Mouse (Mus musculus) cerebellum, adult 11 months (tissue): ENCODE measurements around the gene Rbfox3.

Experiments
- DNase-seq: peaks from one replicate; pipeline ENCODE4 v3.0.0; 2022

Rbfox3 gene

GRCm38 (mm10) chr11:118754535-118754934, 156.9 kb downstream of the Rbfox3 start:
- no peak for DNase-seq

DNA sequence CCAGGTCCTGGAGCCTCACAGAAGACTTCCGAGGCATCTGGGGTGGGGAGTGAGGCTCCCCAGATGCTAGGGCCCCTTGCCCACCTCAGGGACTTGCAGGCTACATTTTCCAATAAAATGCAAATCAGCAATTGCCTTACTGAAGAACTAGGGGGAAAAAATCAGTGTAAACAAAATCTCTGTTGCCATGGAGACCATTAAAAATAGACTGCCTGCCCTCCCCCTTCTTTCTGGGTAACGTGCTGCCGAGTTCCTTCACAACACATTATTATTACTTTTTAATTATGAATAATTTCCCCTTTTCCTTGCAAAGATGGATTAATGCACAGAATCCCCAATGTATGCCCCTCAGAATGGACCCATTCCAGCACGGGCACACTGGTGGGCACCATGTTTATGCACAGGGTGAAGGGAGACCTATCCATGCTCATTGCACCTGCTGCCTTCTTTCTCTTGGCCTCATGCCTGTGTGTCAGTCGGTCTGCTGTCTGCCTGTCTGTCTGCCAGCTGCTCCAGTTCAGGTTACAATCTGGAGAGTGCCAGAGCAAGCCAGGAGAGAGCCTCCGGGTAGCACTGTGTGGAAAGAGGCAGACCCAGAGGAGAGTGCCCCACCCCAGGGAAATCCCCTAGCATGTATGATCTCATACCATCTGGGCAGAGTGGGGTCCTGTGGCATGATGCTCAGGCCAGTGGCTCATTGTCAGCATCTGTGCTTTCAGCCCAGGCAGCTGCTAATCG, 159.3 kb downstream of the Rbfox3 start:
- no peak for DNase-seq

GRCm38 (mm10) chr11:118750745-118751330, 160.6 kb downstream of the Rbfox3 start:
- peak; percentile 94 for DNase-seq

DNA sequence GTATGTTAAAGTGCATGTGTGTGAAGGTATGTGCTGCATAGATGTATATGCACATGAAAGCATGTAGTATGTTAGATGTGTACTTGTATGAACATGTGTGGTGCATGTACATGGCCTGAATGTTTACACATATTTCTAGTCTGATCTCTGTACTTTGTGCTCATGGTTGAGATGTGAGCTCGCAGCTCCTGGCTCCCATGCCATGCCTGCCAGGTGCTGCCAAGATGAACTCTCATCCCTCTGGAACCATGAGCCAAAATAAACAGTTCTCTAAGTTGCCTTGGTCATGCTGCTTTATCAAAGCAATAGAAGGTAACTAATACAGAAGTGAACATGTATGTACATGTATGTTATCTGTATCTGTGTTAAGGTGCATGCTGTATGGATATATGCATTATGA, 161.9 kb downstream of the Rbfox3 start:
- no peak for DNase-seq

GRCm38 (mm10) chr11:118748622-118749021, 162.8 kb downstream of the Rbfox3 start:
- DNase-seq: no peak

DNA sequence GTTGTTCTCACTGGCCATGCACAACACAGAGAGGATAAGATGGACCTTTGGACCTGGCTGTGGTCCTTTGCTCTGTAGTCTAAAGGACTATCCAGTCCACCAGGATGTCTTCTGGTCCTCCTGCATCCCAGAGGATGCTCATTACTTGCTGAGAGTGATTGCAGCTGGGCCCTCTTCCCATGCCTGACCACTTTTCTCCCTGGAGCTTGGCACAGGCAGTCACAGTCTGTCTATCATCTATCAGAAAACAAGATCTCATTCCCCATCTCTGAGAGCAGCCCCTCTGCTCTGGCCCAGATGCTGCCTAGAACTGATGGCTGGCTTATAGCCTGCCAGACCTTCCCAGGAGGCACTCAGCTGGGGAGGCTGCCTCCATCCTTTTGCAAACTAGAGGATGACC, 166.1 kb downstream of the Rbfox3 start:
- DNase-seq: no peak

- DNase-seq: no peak
Observed at GRCm38 (mm10) chr11:118744782-118745181, 166.6 kb downstream of the Rbfox3 start.

DNA sequence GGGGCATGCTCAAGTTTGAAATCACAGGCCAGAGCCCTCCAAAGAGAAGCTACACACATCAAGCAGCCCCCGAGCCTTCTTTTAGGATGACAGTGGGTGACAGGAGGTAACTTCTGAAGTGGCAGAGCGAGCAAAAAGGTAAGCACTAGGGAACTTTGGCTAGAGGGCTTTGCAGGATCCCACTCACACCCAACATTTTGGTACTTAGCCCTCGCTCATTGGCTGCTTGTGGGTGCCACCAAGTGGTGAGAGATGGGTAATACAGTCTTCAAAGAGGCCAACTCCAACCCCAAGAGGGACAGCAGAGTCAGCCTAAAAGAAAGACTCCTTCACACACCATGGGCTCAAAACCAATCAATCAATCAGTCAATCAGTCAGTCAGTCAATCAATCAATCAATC, 168.6 kb downstream of the Rbfox3 start:
- DNase-seq: no peak

GRCm38 (mm10) chr11:118741262-118741661, 170.1 kb downstream of the Rbfox3 start:
- DNase-seq: no peak

DNA sequence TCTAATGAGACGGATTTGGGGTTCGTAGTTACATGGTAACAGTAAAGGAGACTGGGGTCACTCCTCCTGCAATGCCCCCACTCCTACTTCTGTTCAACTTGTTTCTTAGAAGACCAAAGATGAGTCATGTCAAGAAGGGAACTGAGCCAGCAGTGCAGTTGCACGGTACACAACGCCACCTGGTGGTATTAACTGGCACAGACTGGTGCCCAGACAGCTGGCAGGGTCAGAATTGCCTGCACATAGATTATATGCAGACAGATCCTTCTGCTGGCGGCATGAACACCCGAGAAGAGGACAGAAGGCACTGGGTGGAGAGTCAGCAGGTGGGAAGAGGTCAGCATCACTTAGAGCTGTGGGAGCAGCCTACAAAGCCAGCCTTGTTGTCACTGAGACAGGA, 171.4 kb downstream of the Rbfox3 start:
- DNase-seq: peak; percentile 80

GRCm38 (mm10) chr11:118738855-118739832, 172.3 kb downstream of the Rbfox3 start:
- DNase-seq: peak; percentile 81

GRCm38 (mm10) chr11:118738323-118738722, 173.1 kb downstream of the Rbfox3 start:
- no peak for DNase-seq

DNA sequence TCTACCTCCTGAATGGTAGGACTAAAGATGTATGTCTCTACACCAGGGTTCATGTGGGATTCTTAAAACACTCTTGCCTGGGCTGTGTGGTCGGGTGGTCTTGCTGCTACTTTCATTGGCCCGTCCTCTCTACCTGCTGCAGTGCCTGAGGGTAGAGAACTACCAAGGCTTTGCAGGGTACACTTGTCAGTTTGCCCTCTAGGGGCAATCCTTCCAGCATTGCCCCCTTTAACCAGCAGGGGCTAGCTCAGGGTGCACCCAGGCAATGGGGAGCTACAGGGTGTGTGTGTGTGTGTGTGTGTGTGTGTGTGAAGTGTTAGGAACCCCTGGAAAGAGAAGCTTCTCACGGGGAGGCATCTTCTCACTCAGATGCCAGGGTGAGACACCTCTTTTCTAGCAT, 173.6 kb downstream of the Rbfox3 start:
- no peak for DNase-seq

DNA sequence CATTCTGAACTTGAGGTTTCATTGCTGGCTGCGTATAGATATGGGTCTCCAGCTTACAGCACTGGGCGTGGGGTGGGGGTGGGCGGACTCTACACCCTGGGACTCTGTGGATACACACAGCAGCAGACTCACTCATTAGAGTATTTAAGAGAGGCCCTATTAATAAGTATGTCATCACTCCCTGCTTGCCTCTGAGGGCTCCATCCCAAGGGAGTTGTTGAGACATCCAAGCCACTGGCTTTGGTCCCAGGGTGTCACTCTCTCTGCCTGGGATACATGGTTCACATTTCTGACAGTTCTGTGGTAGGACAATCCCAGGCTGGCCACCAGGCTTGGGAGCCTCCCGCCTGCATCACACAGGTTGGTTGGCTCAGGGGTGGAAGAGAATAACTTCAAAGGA, 174.4 kb downstream of the Rbfox3 start:
- DNase-seq: no peak

DNA sequence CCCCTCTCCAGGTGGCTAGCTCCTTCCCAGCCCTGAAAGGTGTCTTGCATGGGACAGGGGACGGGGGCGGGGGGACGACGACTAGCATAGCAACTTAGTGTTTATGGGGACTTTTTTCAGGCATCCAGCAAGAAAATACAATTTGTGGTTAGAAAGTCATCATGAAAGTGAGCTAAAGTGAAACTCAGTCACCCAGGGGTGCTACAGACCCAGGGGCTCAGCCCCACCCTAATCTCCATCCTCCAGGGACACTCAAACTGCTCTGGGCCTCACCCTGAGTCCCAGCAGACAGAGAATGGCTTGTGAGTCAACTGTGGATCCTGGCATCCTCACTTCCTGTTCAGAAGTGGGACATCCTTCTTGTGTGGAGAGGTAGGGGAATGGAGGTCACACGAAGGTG, 179.7 kb downstream of the Rbfox3 start:
- DNase-seq: no peak

DNA sequence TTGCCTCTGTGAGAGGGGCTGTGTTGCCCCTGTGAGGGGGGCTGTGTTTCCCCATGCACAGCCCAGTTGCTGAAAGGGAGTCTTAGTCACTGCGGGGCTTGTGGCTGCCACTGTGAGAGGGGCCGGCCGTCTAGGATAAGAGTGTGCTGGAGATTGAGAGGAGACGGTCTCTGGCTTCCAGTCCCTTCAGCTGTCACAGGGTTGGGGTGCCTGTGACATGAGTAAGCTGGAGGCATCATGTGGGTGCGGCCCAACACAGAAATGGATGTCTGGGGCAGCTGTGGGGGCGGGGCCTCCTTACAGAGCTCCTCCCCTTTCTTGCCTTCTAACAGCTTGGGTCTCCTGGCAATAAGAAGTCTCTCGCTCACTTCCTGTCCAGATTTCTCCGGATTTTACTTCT, 182.0 kb downstream of the Rbfox3 start:
- DNase-seq: no peak

- no peak for DNase-seq
Observed at GRCm38 (mm10) chr11:118728797-118729196, 182.6 kb downstream of the Rbfox3 start.

GRCm38 (mm10) chr11:118728083-118728551, 183.3 kb downstream of the Rbfox3 start:
- DNase-seq: no peak

GRCm38 (mm10) chr11:118726430-118726829, 185.0 kb downstream of the Rbfox3 start:
- no peak for DNase-seq

DNA sequence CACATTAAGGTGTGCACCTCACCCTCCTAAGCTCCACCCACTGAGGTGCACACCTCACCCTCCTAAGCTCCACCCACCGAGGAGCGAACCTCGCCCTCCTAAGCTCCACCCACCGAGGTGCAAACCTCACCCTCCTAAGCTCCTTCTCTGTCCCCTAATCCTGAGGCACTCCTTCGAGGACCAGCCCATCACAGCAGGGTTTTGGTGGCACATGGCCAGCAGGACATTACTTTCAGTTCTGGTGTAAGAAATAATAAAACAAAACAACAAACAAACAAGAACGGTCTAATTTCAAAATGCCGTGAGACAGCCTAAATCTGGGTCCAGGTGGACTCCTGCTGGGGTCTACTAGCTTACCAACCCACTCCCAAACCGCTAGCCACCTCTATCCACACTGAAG, 187.0 kb downstream of the Rbfox3 start:
- no peak for DNase-seq

- DNase-seq: no peak
Observed at GRCm38 (mm10) chr11:118723166-118723565, 188.2 kb downstream of the Rbfox3 start.

DNA sequence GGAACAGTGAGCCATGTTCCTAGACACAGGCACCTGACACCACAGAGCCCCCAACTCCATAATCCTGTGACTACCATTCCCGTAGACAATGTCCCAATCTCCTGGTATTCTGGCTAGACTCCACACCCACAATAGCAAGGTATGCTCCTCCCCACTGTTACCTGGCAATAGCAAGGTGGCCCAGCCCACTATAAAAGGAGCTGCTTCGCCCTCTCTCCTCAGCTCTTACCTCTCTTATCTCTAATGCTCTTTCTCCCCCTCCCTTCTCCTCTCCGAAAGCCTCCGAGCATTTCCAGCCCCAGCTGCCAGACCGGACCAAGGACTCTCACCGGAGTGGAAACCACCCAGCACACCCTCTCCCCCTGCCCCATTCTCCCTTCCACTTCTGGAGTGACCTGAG, 189.5 kb downstream of the Rbfox3 start:
- DNase-seq: no peak
